Mouse (Mus musculus) embryonic facial prominence, embryonic 14.5 days (tissue): ENCODE measurements around the gene Smyd3. TPM values are rescaled to one million over a fixed set of nuclear protein-coding genes. Genes with fewer than 3 reads are reported as not detected.
A peak's percentile ranks its signal among the peaks of the same experiment; 100 is the strongest.

Experiments used
- ATAC-seq: fragments of 200-750 bp; cut with Nextera tagmentation; 2 replicates; pipeline ENCODE4 v1.8.0; 2017; ENCODE audit warnings: low read depth, moderate number of reproducible peaks, moderate TSS enrichment
- DNase-seq: peaks from one replicate; pipeline ENCODE4 v3.0.0-alpha.2; 2015; ENCODE audit warnings: low spot score
- H3K27ac ChIP-seq: fragments of 300-500 bp; sonication (generic); replicated peaks from 2 replicates; pipeline ENCODE4 v1.5.1; 2014; ENCODE audit warnings: low read depth, mild to moderate bottlenecking, low read length, moderate library complexity
- H3K27me3 ChIP-seq: fragments of 300-500 bp; sonication (generic); replicated peaks from 2 replicates; pipeline ENCODE4 v1.6.1; 2014; ENCODE audit warnings: low read length; ENCODE audit not compliant: control insufficient read depth, insufficient read depth
- H3K36me3 ChIP-seq: fragments of 300-500 bp; sonication (generic); 2 replicates; pipeline ENCODE4 v1.6.1; 2014; ENCODE audit warnings: low read length, mixed read lengths; ENCODE audit not compliant: control insufficient read depth, insufficient read depth
- H3K4me1 ChIP-seq: fragments of 300-500 bp; sonication (generic); 2 replicates; pipeline ENCODE4 v1.6.1; 2014; ENCODE audit warnings: antibody characterized with exemption, low read length; ENCODE audit not compliant: control insufficient read depth, insufficient read depth
- H3K4me2 ChIP-seq: fragments of 300-500 bp; sonication (generic); 2 replicates; pipeline ENCODE4 v1.6.1; 2014; ENCODE audit warnings: low read depth, mild to moderate bottlenecking, low read length, moderate library complexity, mixed read lengths
- H3K4me3 ChIP-seq: fragments of 300-500 bp; sonication (generic); 2 replicates; pipeline ENCODE4 v1.5.1; 2014; ENCODE audit warnings: low read depth, mild to moderate bottlenecking, low read length
- H3K9ac ChIP-seq: fragments of 300-500 bp; sonication (generic); 2 replicates; pipeline ENCODE4 v1.6.1; 2014; ENCODE audit warnings: low read depth, mild to moderate bottlenecking, low read length, moderate library complexity, mixed read lengths
- H3K9me3 ChIP-seq: fragments of 300-500 bp; sonication (generic); 2 replicates; pipeline ENCODE4 v1.6.1; 2016; ENCODE audit warnings: low read length; ENCODE audit not compliant: control insufficient read depth
- WGBS: fragments of 180-500 bp; shearing (Covaris S2); extraction: QIAGEN DNeasy Blood & Tissue Kit; methylation state at CpG from one replicate; pipeline ENCODE4 v1.1.7; 2014; 5-methylcytosine and 5-hydroxymethylcytosine counted together
- polyA plus RNA-seq: library from polyadenylated mRNA; unstranded; fragments of >200 nt; fragmentation: Nextera tagmentation; extraction: Ambion mirVana; gene quantifications from 2 replicates; pipeline ENCODE4 v1.2.1, GENCODE M21; 2014

The Smyd3 gene
- polyA plus RNA-seq, 1 experiment from 2014 or later: 16.7 TPM

DNA sequence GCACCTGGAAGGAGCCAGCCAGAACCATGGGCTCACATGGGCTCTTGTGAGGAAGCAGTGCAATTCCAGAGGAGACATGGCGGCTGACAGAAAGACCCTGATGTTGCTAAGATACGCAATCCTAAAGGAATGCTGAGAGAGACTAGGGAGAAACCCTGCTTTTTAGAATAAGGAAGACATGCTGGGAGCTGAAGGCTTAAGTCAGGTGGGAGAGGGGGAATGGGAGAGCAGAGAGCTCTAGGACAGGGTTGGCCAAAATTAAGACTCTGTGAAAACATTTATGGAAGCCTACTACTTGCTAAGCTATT lies 452.6 kb downstream of the Smyd3 start:
- H3K27ac ChIP-seq: no peak overlapping the region; the same call in 1 of the 2 replicates
- DNase-seq: no peak
- WGBS: 88% methylated on average over 2 of the region's 2 CpGs
- H3K27me3 ChIP-seq: no peaks in the 10 kb centered on the region
- H3K9me3 ChIP-seq: no peaks in the 10 kb centered on the region
- no peak overlapping the region for H3K9ac ChIP-seq
- no peaks in the 10 kb centered on the region for H3K36me3 ChIP-seq
- no peak overlapping the region for H3K4me2 ChIP-seq
- H3K4me3 ChIP-seq: no peak overlapping the region
- no peak for ATAC-seq
- H3K4me1 ChIP-seq: peaks cover 24% of the 10 kb centered on the region

DNA sequence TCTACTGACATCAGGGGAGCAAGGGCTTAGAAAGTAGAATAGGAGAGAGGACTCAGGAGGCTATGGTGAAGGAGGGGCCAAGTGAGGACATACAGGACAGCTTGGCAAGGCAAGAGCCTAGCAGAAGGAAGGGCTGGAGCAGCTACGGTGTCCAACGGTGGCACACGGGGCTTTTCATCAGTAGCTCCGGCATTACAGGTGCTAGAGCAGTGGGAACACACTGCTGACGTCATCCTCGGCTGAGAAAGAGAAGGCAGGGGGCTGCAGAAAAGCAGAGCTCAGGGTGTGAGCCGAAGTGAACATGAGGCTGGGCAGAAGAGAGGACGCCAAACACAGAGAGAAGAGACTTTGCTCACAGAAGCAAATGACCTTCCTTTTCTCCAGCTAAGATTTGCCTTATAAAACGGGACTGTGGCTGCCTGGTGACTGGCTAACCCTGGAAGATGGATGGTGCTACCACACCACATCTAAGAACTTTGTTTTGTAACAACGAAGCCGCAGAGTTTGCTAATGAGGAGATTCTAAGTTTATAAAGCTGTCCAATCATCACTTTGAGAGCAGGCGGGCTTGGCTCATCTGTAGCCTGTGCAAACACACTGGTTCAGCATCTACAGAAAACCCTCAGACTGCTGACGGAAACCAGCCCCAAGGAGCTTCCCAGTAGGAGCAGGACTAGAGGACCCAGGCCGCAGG lies 453.1 kb downstream of the Smyd3 start:
- no peak overlapping the region for H3K4me3 ChIP-seq
- no peak overlapping the region for H3K9ac ChIP-seq
- H3K4me2 ChIP-seq: no peak overlapping the region
- H3K4me1 ChIP-seq: peaks cover 29% of the 10 kb centered on the region
- ATAC-seq (no peak), DNase-seq (no peak)
- H3K9me3 ChIP-seq: no peaks in the 10 kb centered on the region
- H3K27ac ChIP-seq: no peak overlapping the region
- H3K27me3 ChIP-seq: no peaks in the 10 kb centered on the region
- WGBS: 80% methylated on average over 14 of the region's 14 CpGs
- no peaks in the 10 kb centered on the region for H3K36me3 ChIP-seq

DNA sequence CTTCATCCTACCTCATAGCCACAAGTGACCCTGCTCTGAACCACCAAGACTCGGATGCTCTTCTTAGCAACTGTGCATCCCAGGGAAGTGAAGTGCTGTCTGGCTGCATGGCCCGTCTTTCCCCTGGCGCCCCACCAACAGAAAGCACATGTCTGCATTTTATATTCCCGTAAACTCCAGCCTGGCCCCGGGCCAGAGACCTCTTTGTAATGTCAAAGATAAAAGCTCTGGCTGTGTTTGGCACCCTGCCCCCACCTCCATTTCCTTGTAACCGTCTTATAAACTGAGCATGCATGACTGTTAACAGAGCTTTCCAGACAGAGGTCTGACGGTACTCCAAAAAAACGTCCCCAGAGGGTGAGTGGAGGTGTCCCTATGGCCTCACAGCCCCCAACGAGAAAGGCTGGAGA lies 456.1 kb downstream of the Smyd3 start:
- Histone ChIP-seq H3K27ac (peak overlapping the region; percentile 88), H3K4me1 (peaks cover 48% of the 10 kb centered on the region), H3K27me3 (no peaks in the 10 kb centered on the region), H3K4me3 (no peak overlapping the region), H3K4me2 (no peak overlapping the region), H3K36me3 (no peaks in the 10 kb centered on the region), H3K9ac (no peak overlapping the region), H3K9me3 (no peaks in the 10 kb centered on the region)
- ATAC-seq: peak; percentile 62
- peak; percentile 96 for DNase-seq
- WGBS: 6% methylated on average over 9 of the region's 9 CpGs

DNA sequence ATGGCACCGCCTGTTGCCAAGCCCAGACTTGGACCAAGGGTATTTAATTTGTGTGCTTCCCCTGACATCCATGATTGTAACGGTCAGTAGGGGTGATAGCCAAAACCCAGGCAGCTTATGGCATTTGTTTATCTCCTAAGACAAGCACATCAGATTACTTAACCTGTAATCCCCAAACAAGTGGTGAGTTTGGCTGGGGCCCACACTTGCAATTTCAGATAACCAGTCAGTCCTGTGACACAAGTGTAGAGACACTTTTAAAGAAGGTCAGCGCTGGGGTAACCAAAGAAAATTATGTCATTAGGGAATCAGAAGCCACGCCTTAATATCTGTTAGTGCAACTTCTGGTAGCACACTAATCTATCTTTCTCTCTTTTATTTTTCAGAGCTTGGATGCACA lies 456.8 kb downstream of the Smyd3 start:
- no peak overlapping the region for H3K4me2 ChIP-seq
- DNase-seq (no peak), ATAC-seq (no peak)
- peaks cover 48% of the 10 kb centered on the region for H3K4me1 ChIP-seq
- H3K36me3 ChIP-seq: no peaks in the 10 kb centered on the region
- peak overlapping the region; percentile 88 for H3K27ac ChIP-seq
- no peak overlapping the region for H3K4me3 ChIP-seq
- WGBS: 62% methylated on average over 4 of the region's 4 CpGs
- H3K9ac ChIP-seq: no peak overlapping the region
- H3K9me3 ChIP-seq: no peaks in the 10 kb centered on the region
- no peaks in the 10 kb centered on the region for H3K27me3 ChIP-seq

DNA sequence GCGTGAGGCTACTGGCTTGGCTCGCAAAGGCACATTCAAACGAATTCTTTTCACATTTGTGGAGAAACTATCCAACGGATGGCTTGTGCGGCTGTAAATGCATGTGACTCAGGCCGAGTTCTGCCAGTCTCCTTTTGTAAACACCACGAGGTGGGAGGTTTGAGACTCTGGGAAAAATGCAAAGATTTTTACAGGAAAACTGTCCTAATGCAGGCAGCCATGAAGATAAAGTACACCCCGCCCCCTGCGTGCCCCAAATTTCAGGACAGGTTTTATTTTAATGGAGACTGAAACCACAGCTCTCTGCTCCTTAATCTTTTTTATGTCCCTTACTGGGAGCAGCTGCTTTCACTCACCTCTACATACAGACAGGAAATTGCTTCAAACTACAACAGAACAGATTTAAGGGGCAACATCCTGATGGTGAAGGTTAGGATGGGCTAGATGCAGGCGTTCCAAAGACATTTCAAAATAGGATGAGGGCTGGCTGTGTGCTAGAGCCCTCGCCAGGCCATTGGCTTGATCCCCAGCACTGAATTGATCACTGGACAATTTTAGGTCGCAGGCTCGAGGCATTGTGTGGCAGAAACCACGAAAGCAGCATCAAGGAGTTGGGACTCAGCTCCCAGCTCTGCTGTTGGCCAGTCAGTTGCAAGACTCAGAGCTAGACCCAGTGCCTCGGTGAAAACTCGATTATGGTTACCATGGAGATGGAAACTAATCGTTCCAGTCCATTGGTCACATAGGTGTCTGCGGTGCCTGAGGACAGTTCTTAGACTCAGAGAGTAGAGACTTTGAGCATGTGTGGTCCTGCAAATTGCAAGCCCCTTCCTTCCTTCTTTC lies 457.5 kb downstream of the Smyd3 start:
- H3K9ac ChIP-seq: peak overlapping the region; percentile 15; the same call in 1 of the 2 replicates
- H3K36me3 ChIP-seq: no peaks in the 10 kb centered on the region
- peak overlapping the region; percentile 17 for H3K4me2 ChIP-seq
- no peaks in the 10 kb centered on the region for H3K9me3 ChIP-seq
- no peaks in the 10 kb centered on the region for H3K27me3 ChIP-seq
- H3K4me1 ChIP-seq: peaks cover 51% of the 10 kb centered on the region
- 25% methylated on average over 18 of the region's 18 CpGs for WGBS
- no peak overlapping the region for H3K4me3 ChIP-seq
- peak overlapping the region; percentile 88 for H3K27ac ChIP-seq
- DNase-seq: peak; percentile 46
- no peak for ATAC-seq

DNA sequence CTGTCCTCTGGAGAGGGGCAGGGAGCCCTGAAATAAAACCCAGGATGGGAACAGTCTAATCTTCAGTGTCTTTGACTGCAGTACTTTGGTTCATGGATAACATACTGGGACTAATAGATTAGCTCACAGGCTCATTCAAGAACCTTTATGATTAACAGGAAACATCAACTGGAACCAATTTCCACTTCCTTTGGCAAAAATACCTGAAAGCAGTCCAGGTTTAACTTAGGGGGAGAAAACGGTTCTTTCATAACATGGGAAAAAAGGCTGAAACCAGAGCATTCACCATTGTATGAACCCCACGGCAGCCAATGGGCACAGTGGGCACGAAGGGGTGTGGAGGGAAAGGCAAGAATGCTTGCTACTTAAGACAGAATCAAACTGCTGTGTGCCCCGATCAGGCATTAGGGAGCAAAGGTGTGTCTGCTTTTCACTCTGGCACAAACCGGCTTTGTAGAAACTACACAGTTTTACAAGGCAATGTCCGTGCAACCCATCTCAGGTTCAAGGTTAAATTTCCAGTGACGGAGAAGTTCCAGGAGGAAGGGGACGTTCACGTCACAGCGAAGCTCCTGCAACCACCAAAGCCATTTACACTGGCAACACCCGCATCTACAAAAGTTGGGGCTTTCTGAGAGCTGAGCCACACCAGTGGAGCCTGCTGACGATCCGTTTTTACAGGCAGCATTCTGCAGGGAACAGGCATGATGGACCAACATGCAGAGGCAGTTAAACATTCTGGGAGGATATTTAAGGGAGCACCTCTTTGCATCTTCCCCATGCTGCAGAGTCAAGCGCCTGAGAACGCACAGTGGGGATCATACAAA lies 458.3 kb downstream of the Smyd3 start:
- no peaks in the 10 kb centered on the region for H3K9me3 ChIP-seq
- H3K36me3 ChIP-seq: no peaks in the 10 kb centered on the region
- H3K4me2 ChIP-seq: peak overlapping the region; percentile 17
- H3K4me3 ChIP-seq: no peak overlapping the region
- no peaks in the 10 kb centered on the region for H3K27me3 ChIP-seq
- H3K4me1 ChIP-seq: peaks cover 51% of the 10 kb centered on the region
- no peak overlapping the region for H3K9ac ChIP-seq
- WGBS: 40% methylated on average over 15 of the region's 15 CpGs
- DNase-seq (peak; percentile 72), ATAC-seq (peak; percentile 53; the same call in 1 of the 2 replicates)
- peak overlapping the region; percentile 88 for H3K27ac ChIP-seq

DNA sequence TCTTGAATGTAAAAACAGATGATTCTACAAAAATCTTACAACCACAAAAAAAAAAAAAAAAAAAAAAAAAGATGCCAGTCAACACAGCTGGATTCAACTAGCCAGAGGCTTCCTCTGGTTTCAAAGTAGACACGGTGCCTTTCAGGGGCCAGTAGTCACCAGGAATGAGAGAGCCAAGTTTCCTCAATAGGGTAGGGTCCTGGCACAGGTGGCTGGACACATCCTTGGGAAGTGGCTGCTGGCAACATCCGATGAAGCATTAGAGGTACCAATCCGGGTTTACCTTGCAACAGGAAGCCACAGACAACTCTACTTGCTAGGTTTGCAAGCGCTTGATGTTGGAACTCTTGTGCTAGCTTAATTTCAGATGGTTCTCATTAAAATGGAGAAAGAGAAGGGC lies 459.2 kb downstream of the Smyd3 start:
- no peak overlapping the region for H3K4me3 ChIP-seq
- peak overlapping the region; percentile 88 for H3K27ac ChIP-seq
- peaks cover 51% of the 10 kb centered on the region for H3K4me1 ChIP-seq
- no peak overlapping the region for H3K9ac ChIP-seq
- H3K4me2 ChIP-seq: peak overlapping the region; percentile 17
- ATAC-seq (no peak), DNase-seq (peak; percentile 41)
- no peaks in the 10 kb centered on the region for H3K27me3 ChIP-seq
- no peaks in the 10 kb centered on the region for H3K9me3 ChIP-seq
- WGBS: 24% methylated on average over 4 of the region's 4 CpGs
- H3K36me3 ChIP-seq: no peaks in the 10 kb centered on the region

DNA sequence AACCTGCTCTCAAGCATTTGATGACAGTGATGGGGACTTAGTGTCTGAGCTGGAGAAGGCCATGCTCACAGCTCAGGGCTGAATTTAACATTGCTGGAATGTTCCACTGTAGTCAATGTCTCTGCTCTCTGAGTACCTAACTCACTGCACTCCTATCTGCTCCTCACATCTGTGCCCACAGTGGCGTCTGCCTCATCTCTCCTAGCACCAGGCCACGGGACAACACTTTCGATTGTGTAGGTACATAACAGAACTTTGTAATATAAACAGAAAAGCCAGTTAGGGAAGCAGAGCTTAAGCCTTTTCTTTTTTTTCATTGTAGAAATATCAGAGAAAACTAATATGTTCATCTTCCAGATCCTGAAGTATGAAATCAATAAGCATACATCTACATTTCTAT lies 462.1 kb downstream of the Smyd3 start:
- Histone ChIP-seq H3K4me1 (peaks cover 32% of the 10 kb centered on the region), H3K9me3 (no peaks in the 10 kb centered on the region), H3K4me2 (no peak overlapping the region), H3K27me3 (no peaks in the 10 kb centered on the region), H3K36me3 (no peaks in the 10 kb centered on the region), H3K4me3 (no peak overlapping the region), H3K27ac (no peak overlapping the region), H3K9ac (no peak overlapping the region)
- DNase-seq (no peak), ATAC-seq (no peak)
- 62% methylated on average over 3 of the region's 3 CpGs for WGBS
